Mouse (Mus musculus): Measurements from ENCODE around the gene Ephb4.

GRCm38 (mm10) chr5:137411235-137411634, 61.3 kb downstream of the Ephb4 start:
- no peak for TF ChIP-seq POLR2A (IDR thresholded peaks at IDR 0.05; ENCODE audit: insufficient read depth, low read depth, low read length)
- TF ChIP-seq CTCF (IDR thresholded peaks at IDR 0.05): no peak
